Mouse (Mus musculus): ENCODE results near the gene Rbmxl1.
A peak's percentile ranks its signal among the peaks of the same experiment; 100 is the strongest.
"Not testable (repeated sequence)": the region's sequence is repeated elsewhere in the genome, so short reads cannot be mapped to it uniquely, and the experiment has no call there.

The Rbmxl1 gene

DNA sequence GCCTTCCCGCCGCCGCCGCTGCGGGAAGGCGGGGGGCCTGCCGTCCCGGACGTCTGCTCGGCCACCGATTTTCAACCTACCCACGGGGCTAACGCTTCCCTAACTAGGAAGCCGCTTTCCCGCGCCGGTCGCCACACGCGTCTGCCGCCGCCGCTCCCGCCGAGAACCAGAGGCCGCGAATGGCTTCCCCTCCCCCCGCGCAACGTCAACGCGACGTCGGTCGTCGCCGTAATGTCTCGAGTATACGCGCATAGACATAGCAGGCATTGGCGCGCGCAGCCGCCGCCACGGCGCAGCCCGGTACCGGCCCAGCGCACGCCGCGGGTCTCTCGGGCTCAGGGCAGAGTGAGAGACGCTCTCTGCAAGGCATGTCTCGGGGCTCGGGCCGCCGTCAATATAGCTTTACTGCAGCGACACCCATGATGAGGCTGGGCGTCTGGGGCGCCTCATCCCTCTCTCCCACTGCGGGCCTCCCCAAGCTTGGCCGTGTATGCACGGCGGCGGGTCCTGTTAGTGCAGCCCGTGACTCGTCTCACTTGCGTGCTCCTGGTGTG is at the start of gene Rbmxl1:
TSS of gene Rbmxl1 (minus strand) at position 180 of the 554 bp plus-strand sequence.
- peak; percentile 42 to 77 for DNase-seq (ENCODE audit: low read depth in 1 of 2, low spot score in 2 of 2)

- no peak for DNase-seq (ENCODE audit: low read depth in 1 of 2, low spot score in 2 of 2)
Observed at GRCm38 (mm10) chr8:78556773-78557434, 48.2 kb upstream of the Rbmxl1 start.

DNA sequence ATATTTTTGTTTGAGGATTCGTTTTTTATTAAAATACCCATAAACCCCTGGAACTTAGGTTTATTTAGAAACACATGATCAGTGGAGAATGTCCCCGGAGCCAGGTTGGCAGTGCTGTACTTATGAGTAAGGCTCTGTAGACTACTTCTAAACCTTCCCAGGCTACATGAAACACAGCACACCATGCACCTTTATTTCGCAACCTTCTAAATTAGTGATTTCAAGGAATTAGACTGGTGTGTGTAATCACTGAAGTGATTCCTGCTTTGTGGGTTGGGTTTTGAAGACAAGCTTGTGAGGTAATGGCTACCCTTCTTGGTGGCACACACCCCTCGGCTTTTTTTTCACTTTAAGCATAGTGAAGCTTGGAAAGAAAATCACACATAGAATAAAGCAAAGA is 47.1 kb upstream of the Rbmxl1 start:
- no peak for DNase-seq (ENCODE audit: low read depth in 1 of 2, low spot score in 2 of 2)

- no peak for DNase-seq (ENCODE audit: low read depth in 1 of 2, low spot score in 2 of 2)
Observed at GRCm38 (mm10) chr8:78550752-78551134, 42.0 kb upstream of the Rbmxl1 start.

DNA sequence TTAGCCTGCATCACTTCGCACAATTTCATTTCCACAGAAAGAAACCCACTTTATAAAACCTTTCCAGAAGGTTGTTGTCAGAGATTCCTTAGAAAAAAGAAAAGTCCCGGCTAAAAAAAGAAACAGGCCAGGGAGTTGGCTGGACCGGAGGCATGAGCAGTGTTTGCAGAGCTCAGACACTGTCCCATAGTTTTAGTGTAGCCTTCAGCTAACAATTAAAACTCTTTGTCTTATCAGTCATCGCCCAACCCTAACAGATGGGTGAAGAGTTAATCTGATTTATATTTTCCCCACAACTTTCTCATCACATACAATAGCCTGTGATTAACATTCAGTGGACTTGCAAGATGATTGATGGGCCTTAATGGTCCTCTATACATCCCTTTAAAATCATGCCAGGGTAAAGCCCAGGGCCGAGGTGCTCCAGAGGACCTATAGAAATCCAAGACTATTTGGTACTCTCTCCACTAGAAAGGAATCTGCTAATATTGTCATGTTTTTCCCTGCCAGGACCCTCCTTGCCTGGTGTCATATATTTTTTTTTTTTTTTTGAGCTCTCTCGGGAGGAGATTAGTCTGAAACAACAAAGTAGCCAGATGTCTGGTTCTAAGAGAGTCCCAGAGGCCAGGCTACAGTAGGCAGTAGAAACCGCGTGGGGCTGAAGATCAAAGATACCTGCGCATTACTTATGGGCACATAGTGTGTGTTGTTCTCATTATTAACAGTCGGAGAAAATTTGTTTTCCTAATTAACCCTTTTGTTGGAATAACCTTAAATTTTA is 41.5 kb upstream of the Rbmxl1 start:
- DNase-seq (ENCODE audit: low read depth in 1 of 2, low spot score in 2 of 2) = no peak

DNA sequence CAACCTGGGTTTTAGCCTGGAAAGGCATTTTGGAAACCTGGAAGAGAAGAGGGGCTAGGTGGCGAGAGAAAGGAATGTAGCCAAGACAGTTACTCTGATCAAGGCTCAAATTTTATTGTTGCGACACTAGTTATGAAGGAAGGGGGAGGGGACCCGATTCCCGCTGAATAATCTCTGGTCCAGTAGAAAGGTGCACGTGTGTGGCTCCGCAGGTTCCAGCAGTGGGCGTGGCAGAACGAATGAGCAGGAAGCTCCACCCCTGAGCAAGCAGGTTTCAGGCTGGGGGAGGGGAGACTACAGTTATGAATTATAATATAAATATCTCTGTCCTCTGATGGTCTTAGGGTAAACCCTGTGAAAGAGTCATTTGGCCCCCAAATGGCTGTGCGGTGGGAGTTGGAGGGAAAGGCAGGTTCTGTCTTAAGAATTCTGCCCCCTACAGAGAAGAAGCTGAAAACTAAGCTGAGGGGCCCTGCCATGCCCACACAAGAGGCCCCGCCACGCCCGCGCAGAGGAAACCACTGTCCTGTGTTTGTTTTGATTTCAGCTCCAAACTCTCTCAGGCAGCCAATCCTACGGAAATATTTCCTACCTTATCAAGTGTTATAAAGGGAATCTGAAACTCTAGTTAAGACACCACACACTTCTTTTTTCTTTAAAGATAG is 36.6 kb upstream of the Rbmxl1 start:
- DNase-seq (ENCODE audit: low read depth in 1 of 2, low spot score in 2 of 2) = not testable (repeated sequence)

DNA sequence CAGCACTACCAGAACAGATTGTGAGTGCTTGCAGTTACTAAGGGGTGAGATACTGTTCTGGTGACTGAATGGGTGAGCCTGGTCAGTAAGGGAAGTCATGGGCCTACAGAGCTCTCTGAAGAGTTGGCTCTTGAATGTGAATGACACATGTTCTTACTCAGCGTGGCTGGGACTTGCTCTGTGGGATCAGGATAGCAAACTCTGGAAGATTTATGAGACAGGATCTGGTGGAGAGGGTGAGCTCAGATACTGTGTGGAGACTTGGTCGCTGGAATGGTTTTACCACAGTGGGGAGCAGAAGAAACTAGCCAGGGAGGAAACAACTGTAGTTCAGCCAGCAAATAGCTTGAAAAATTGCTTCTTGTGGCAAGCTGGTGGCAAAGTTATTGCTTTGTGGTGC is 35.8 kb upstream of the Rbmxl1 start:
- DNase-seq (ENCODE audit: low read depth in 1 of 2, low spot score in 2 of 2) = no peak

- DNase-seq (ENCODE audit: low read depth in 1 of 2, low spot score in 2 of 2) = no peak
Observed at GRCm38 (mm10) chr8:78543621-78544020, 34.9 kb upstream of the Rbmxl1 start.

GRCm38 (mm10) chr8:78542670-78543069 is 34.0 kb upstream of the Rbmxl1 start:
- not testable (repeated sequence) for DNase-seq (ENCODE audit: low read depth in 1 of 2, low spot score in 2 of 2)

- no peak for DNase-seq (ENCODE audit: low read depth in 1 of 2, low spot score in 2 of 2)
Observed at GRCm38 (mm10) chr8:78537795-78538194, 29.1 kb upstream of the Rbmxl1 start.

DNA sequence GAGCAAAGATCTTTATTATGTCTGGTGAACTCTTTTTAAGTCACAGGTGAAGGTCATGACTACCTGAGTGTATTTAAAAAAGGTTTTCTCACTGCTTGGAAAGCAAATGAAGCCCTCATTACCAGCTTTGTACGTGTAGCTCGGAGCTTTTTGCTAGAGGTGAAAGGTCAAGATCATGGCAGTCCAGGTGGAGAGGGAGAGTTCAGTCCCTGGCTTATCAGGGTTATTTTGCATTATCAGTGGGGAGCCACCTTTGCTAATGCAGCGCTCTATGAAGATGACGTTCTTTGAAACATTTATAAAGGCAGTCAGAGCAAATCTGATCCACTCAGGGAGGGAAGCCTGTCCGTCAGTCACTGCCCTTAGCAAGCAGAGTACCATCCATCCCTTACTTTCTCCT is 28.0 kb upstream of the Rbmxl1 start:
- DNase-seq (ENCODE audit: low read depth in 1 of 2, low spot score in 2 of 2) = no peak

DNA sequence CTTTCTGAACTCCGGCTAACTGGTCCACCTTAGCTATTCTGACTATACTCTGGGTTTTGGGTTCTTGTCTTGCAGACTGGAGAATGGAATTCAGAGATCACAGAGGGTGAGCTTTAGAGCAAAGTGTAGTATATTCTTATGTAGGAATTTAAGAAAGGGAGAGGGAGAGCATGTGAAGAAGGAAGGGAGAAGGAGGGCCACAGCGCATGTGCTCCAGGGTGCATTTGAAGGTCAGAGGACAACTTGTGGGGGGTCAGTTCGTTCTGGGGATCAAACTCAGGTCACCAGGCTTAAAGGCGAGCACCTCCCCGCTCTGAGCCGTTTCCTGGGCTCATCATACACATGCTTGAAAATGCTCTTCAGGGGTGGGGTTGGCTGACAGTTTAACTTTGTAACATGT is 25.3 kb upstream of the Rbmxl1 start:
- DNase-seq (ENCODE audit: low read depth in 1 of 2, low spot score in 2 of 2) = no peak

- no peak for DNase-seq (ENCODE audit: low read depth in 1 of 2, low spot score in 2 of 2)
Observed at GRCm38 (mm10) chr8:78515132-78515531, 6.4 kb upstream of the Rbmxl1 start.

GRCm38 (mm10) chr8:78514706-78515105 is 6.0 kb upstream of the Rbmxl1 start:
- no peak for DNase-seq (ENCODE audit: low read depth in 1 of 2, low spot score in 2 of 2)

- no peak for DNase-seq (ENCODE audit: low read depth in 1 of 2, low spot score in 2 of 2)
Observed at GRCm38 (mm10) chr8:78513106-78513505, 4.4 kb upstream of the Rbmxl1 start.

- DNase-seq (ENCODE audit: low read depth in 1 of 2, low spot score in 2 of 2) = no peak
Observed at GRCm38 (mm10) chr8:78510926-78511325, 2.2 kb upstream of the Rbmxl1 start.

GRCm38 (mm10) chr8:78510094-78510493 is 1.4 kb upstream of the Rbmxl1 start:
- DNase-seq (ENCODE audit: low read depth in 1 of 2, low spot score in 2 of 2) = no peak

GRCm38 (mm10) chr8:78509273-78510031 is 754 bp upstream of the Rbmxl1 start, which contains the start of gene Slc10a7:
TSS of gene Slc10a7 (plus strand) at chr8:78509346.
- peak; percentile 31 to 57 for DNase-seq (ENCODE audit: low read depth in 1 of 2, low spot score in 2 of 2)

- peak; percentile 3 to 37 for DNase-seq (ENCODE audit: low read depth in 1 of 2, low spot score in 2 of 2)
Observed at GRCm38 (mm10) chr8:78507979-78508718, 549 bp downstream of the Rbmxl1 start.

DNA sequence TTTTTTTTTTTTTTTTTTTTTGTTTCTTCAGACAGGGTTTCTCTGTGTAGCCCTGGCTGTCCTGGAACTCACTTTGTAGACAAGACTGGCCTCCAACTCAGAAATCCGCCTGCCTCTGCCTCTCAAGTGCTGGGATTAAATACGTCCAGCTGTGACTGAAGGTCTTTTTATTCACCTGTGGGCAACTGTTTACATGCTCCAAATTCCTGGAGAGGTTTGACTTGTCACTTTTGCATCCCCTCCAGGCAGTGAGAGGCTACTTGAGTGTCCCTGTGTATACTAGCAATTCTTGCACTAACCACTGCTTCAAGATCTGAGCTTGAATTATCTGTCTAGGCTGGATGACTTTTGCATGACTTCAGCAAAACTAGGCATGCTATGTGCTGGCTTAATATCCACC is 6.0 kb downstream of the Rbmxl1 start:
- no peak for DNase-seq (ENCODE audit: low read depth in 1 of 2, low spot score in 2 of 2)

All from monocyte, adult 2 months (primary cell).